Comparison of ENCODE assay signal across 9 mouse cellular contexts in the genomic region with DNA sequence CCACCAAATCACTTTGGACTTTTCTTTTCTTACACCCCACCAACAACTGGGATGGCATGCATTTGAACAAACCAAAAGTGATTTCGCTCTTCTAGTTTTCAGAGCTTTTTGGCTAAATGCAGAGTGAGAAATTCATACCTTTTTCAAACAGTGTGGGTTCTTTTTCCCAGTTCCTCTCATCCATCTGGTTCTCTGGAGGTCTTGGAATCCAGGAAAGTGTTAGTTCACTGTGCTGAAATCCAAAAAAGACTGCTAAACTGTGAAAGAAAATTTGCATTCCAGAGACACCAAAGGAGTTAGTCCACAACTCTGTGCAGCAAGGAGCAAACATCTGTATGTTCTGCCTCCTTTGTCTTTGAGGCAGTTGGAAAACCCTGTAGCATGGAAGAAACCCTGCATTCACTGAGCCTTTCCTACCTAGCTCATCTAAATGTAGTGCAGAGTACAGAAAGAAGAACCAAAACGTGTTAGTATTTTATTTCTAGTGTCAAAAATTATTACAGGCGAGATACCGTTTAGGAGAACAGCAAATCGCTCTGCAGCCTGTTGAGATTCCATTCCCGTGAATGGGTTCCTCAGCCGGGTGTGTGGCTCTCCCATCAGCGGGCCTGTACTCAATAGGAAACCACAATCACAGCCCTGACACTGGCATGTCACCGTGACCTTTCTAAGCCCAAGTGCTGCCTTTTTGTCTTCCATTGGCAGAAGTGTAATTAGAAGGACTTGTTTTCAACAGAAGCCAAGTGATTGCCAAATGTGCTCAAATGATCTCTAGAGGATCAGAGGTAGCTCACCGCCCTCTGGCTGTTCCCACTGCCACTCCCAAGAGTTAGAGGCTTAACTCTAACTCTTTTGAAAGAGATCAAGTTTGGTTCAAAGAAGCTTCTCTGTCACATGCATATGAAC.
DNase-seq lines count a peak whose midpoint lies in the region; ATAC-seq lines count a peak whose summit lies in the region.
"Had no signal": no experiment of that assay in that cellular context is flagged by ENCODE, and none has a peak within 500 bp of the region (broad histone marks: within the 10 kb centered on the region; RNA-seq: fewer than 3 reads in every experiment).

No protein-coding gene starts in this region.

- no peak overlapping the region for H3K27ac ChIP-seq in heart, embryonic 11.5 days (ENCODE audit: low read depth, low read length)

- DNase-seq in heart, adult 11 months, result peak; percentile 93
- DNase-seq in right cerebral cortex, adult 18-20 months, result peak; percentile 41
- no peak for DNase-seq in right cerebral cortex, postnatal 14 days
- peak; percentile 88 for DNase-seq in telencephalon, adult 2 months (ENCODE audit: low read depth, low spot score)
- DNase-seq in embryo, embryonic 10 days (ENCODE audit: low spot score), result no peak
- no peak for DNase-seq in neural tube, embryonic 10.5 days (ENCODE audit: extremely low spot score, low spot score)
- DNase-seq: kidney, postnatal 36 days had no signal

- H3K4me2 ChIP-seq in heart, embryonic 11.5 days, result no peak overlapping the region

- no peak overlapping the region for H3K9ac ChIP-seq in heart, embryonic 11.5 days (ENCODE audit: low read depth, low read length)

- H3K4me3 ChIP-seq in heart, embryonic 11.5 days (ENCODE audit: low read depth, low read length), result no peak overlapping the region

- no peak for ATAC-seq in heart, embryonic 11.5 days (replicated peaks; ENCODE audit: insufficient number of reproducible peaks, low FRiP score, low TSS enrichment)
- peak; percentile 59 for ATAC-seq in granulocyte monocyte progenitor cell, adult 5-6 weeks (replicated peaks; ENCODE audit: poor library complexity, severe bottlenecking)

- WGBS in heart, embryonic 11.5 days (ENCODE audit: insufficient replicate concordance), result 67% methylated on average over 10 of the region's 10 CpGs

- H3K4me1 ChIP-seq in heart, embryonic 11.5 days (ENCODE audit: control insufficient read depth, insufficient read depth, low read length), result peaks cover 5% of the 10 kb centered on the region

- H3K27me3 ChIP-seq in heart, embryonic 11.5 days (ENCODE audit: control insufficient read depth, insufficient read depth, low read length), result no peaks in the 10 kb centered on the region

- peaks cover 8% of the 10 kb centered on the region for H3K9me3 ChIP-seq in heart, embryonic 11.5 days (replicated peaks; ENCODE audit: control insufficient read depth, low read length)

- H3K36me3 ChIP-seq in heart, embryonic 11.5 days (ENCODE audit: control insufficient read depth, insufficient read depth, low read length), result peaks cover 3% of the 10 kb centered on the region; the same call in 1 of the 2 replicates

Comparison
In these comparisons a context has a peak if more than half of its experiments do, and no peak if none do; other contexts are left out.
1. DNase-seq: peak in heart, adult 11 months (single experiment), right cerebral cortex, adult 18-20 months (single experiment) and telencephalon, adult 2 months (single experiment); none in right cerebral cortex, postnatal 14 days (single experiment), embryo, embryonic 10 days (single experiment) and neural tube, embryonic 10.5 days (single experiment).